Mouse (Mus musculus) limb, embryonic 15.5 days (tissue): ENCODE measurements at regions not wholly inside any gene's neighbourhood (a gene's known extent, or its start where the extent isn't known, plus 50 kb on each side); places are given as distances from the start of the nearest gene placed in this dataset.

ENCODE experiments used
- ATAC-seq: fragments of 200-750 bp; cut with Nextera tagmentation; 2 replicates; pipeline ENCODE4 v1.8.0; 2017; ENCODE audit warnings: low read depth, moderate TSS enrichment; ENCODE audit not compliant: insufficient number of reproducible peaks, low FRiP score, low TSS enrichment
- H3K27ac ChIP-seq: fragments of 300-500 bp; sonication (generic); 2 replicates; pipeline ENCODE4 v1.5.1; 2015; ENCODE audit warnings: moderate library complexity, mild to moderate bottlenecking, inconsistent platforms
- H3K27me3 ChIP-seq: fragments of 300-500 bp; sonication (generic); 2 replicates; pipeline ENCODE4 v1.6.1; 2015; ENCODE audit warnings: inconsistent platforms
- H3K36me3 ChIP-seq: fragments of 300-500 bp; sonication (generic); 2 replicates; pipeline ENCODE4 v1.6.1; 2015; ENCODE audit warnings: inconsistent platforms
- H3K4me1 ChIP-seq: fragments of 300-500 bp; sonication (generic); 2 replicates; pipeline ENCODE4 v1.6.1; 2015; ENCODE audit warnings: inconsistent platforms
- H3K4me2 ChIP-seq: fragments of 300-500 bp; sonication (generic); 2 replicates; pipeline ENCODE4 v1.6.1; 2015; ENCODE audit warnings: mild to moderate bottlenecking, inconsistent platforms
- H3K4me3 ChIP-seq: fragments of 300-500 bp; sonication (generic); 2 replicates; pipeline ENCODE4 v1.5.1; 2015; ENCODE audit warnings: mild to moderate bottlenecking, inconsistent platforms
- H3K9ac ChIP-seq: fragments of 300-500 bp; sonication (generic); 2 replicates; pipeline ENCODE4 v1.6.1; 2015; ENCODE audit warnings: inconsistent platforms
- H3K9me3 ChIP-seq: fragments of 300-500 bp; sonication (generic); 2 replicates; pipeline ENCODE4 v1.6.1; 2016; ENCODE audit warnings: inconsistent platforms
- WGBS: fragments of 180-500 bp; shearing (Covaris S2); methylation state at CpG from one replicate; pipeline ENCODE4 v1.1.7; 2015; 5-methylcytosine and 5-hydroxymethylcytosine counted together

DNA sequence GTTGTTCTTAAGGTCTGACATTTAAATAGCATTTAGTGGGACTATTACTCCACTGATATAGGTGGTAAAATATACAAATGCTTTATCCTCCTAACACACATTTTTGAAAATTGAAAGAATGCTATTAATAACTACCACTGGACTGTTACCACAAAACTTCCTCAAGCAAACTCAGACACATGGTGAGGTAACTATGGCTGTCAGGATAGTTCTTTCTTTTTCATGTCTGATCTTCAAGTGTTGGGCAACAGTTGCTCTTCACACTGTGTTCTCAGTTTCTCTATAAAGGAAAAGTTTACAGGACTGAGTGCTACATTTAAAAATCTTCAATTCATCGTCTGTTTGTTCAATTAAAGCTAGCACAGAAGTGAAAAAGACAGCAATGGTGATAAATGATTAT lies 326.0 kb downstream of the Arl4a start:
- Histone ChIP-seq H3K36me3 (no peaks in the 10 kb centered on the region), H3K4me2 (no peak overlapping the region), H3K4me1 (no peaks in the 10 kb centered on the region), H3K9ac (no peak overlapping the region), H3K27ac (no peak overlapping the region), H3K27me3 (no peaks in the 10 kb centered on the region), H3K9me3 (no peaks in the 10 kb centered on the region), H3K4me3 (no peak overlapping the region)
- WGBS = 80% methylated on average over 1 of the region's 1 CpGs
- no peak for ATAC-seq

- H3K9me3 ChIP-seq = no peaks in the 10 kb centered on the region
- peak overlapping the region; percentile 33; the same call in 1 of the 2 replicates for H3K27ac ChIP-seq
- no peak overlapping the region for H3K9ac ChIP-seq
- no peaks in the 10 kb centered on the region for H3K36me3 ChIP-seq
- no peak overlapping the region for H3K4me3 ChIP-seq
- no peaks in the 10 kb centered on the region for H3K4me1 ChIP-seq
- no peak for ATAC-seq
- WGBS = 39% methylated on average over 5 of the region's 5 CpGs
- no peak overlapping the region for H3K4me2 ChIP-seq
- no peaks in the 10 kb centered on the region for H3K27me3 ChIP-seq
These were observed 328.0 kb downstream of the Arl4a start for GRCm38 (mm10) chr12:39709850-39710249.

GRCm38 (mm10) chr12:39697182-39697581 lies 340.6 kb downstream of the Arl4a start:
- ATAC-seq = no peak
- no peak overlapping the region for H3K4me2 ChIP-seq
- no peaks in the 10 kb centered on the region for H3K9me3 ChIP-seq
- H3K36me3 ChIP-seq = no peaks in the 10 kb centered on the region
- H3K4me3 ChIP-seq = no peak overlapping the region
- WGBS = 34% methylated on average over 3 of the region's 3 CpGs
- no peak overlapping the region for H3K9ac ChIP-seq
- H3K27me3 ChIP-seq = no peaks in the 10 kb centered on the region
- no peak overlapping the region for H3K27ac ChIP-seq
- H3K4me1 ChIP-seq = no peaks in the 10 kb centered on the region

DNA sequence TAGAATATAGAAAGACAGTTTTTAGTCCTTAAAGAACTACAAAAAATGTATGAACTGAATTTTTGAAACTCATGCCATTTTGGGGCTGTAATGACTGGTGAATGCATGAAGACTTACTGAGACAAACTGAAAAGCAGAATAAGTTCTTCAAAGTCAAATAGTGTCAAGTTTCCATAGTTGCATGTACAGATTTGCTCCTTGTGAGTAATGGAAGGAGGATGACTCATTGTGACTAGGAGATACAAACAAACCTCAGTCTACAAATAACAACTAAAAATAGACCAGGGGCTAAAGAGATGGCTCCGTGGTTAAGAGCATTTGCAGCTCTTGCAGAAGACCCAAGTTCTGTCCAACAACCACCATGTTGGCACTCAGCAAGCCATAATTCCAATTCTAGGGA lies 342.5 kb downstream of the Arl4a start:
- no peak for ATAC-seq
- H3K9me3 ChIP-seq = no peaks in the 10 kb centered on the region
- H3K36me3 ChIP-seq = no peaks in the 10 kb centered on the region
- H3K27ac ChIP-seq = no peak overlapping the region
- H3K4me3 ChIP-seq = no peak overlapping the region
- H3K27me3 ChIP-seq = no peaks in the 10 kb centered on the region
- no peaks in the 10 kb centered on the region for H3K4me1 ChIP-seq
- H3K4me2 ChIP-seq = no peak overlapping the region
- no peak overlapping the region for H3K9ac ChIP-seq
- WGBS = 67% methylated on average over 1 of the region's 1 CpGs

- no peak overlapping the region for H3K9ac ChIP-seq
- no peak for ATAC-seq
- H3K27ac ChIP-seq = no peak overlapping the region
- no peak overlapping the region for H3K4me2 ChIP-seq
- H3K4me1 ChIP-seq = no peaks in the 10 kb centered on the region
- no peaks in the 10 kb centered on the region for H3K9me3 ChIP-seq
- H3K36me3 ChIP-seq = no peaks in the 10 kb centered on the region
- H3K4me3 ChIP-seq = no peak overlapping the region
- H3K27me3 ChIP-seq = no peaks in the 10 kb centered on the region
- WGBS = 81% methylated on average over 2 of the region's 2 CpGs
These were observed 345.8 kb downstream of the Arl4a start for GRCm38 (mm10) chr12:39692043-39692442.

- Histone ChIP-seq H3K27ac (no peak overlapping the region), H3K27me3 (no peaks in the 10 kb centered on the region), H3K36me3 (no peaks in the 10 kb centered on the region), H3K4me1 (no peaks in the 10 kb centered on the region), H3K9ac (no peak overlapping the region), H3K4me2 (no peak overlapping the region), H3K4me3 (no peak overlapping the region), H3K9me3 (no peaks in the 10 kb centered on the region)
- ATAC-seq = no peak
These were observed 352.4 kb downstream of the Arl4a start for GRCm38 (mm10) chr12:39685399-39685798.

DNA sequence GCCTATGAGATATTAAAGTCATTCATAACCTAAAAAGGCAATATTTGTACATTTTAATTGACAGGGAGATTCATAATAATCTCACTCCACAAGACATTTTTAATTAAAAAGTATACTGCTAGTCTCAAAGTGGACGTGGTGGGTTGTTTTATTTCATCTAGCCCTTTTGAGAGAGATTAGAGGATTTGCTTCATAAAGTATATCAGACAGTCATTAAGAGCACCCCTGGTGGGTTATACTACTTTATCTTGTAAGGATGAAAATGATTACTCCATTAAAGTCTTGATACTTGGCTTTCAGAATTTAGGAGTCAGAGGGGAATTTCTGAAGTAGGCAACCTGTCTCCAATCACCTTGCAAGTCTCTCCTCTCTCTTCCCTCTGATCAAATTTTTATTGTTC lies 355.7 kb downstream of the Arl4a start:
- Histone ChIP-seq H3K4me1 (no peaks in the 10 kb centered on the region), H3K36me3 (no peaks in the 10 kb centered on the region), H3K9me3 (no peaks in the 10 kb centered on the region), H3K27me3 (no peaks in the 10 kb centered on the region), H3K4me3 (no peak overlapping the region), H3K27ac (no peak overlapping the region), H3K9ac (no peak overlapping the region), H3K4me2 (no peak overlapping the region)
- no peak for ATAC-seq
- WGBS = 57% methylated on average over 1 of the region's 1 CpGs

DNA sequence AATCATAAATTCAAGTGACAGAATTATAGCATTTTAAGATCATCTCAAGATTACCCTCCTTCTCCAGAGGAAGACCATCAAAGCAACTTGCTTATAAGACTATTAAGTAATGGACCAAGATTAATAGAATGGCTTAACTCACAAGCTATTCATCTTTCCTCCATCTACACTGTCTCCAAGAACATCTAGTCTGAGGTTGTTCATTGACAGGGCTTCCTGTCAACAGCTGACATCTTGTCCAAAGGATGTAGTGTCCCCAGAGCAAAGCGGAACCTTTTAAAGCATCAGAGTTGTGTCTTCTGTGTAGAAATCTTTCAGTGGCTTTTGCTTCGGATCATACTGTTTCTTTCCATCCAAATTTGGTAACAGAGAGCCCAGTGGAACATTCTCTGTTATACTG lies 362.2 kb downstream of the Arl4a start:
- no peak overlapping the region for H3K4me2 ChIP-seq
- WGBS = 92% methylated on average over 2 of the region's 2 CpGs
- no peaks in the 10 kb centered on the region for H3K27me3 ChIP-seq
- H3K9me3 ChIP-seq = no peaks in the 10 kb centered on the region
- no peak overlapping the region for H3K27ac ChIP-seq
- H3K36me3 ChIP-seq = no peaks in the 10 kb centered on the region
- no peaks in the 10 kb centered on the region for H3K4me1 ChIP-seq
- no peak overlapping the region for H3K9ac ChIP-seq
- ATAC-seq = no peak
- no peak overlapping the region for H3K4me3 ChIP-seq

GRCm38 (mm10) chr12:39667701-39668100 lies 370.1 kb downstream of the Arl4a start:
- Histone ChIP-seq H3K9ac (no peak overlapping the region), H3K27me3 (no peaks in the 10 kb centered on the region), H3K9me3 (no peaks in the 10 kb centered on the region), H3K27ac (no peak overlapping the region), H3K4me2 (no peak overlapping the region), H3K36me3 (no peaks in the 10 kb centered on the region), H3K4me3 (no peak overlapping the region), H3K4me1 (no peaks in the 10 kb centered on the region)
- ATAC-seq = no peak
- WGBS = 82% methylated on average over 2 of the region's 2 CpGs

GRCm38 (mm10) chr12:39665448-39665847 lies 372.4 kb downstream of the Arl4a start:
- H3K9me3 ChIP-seq = no peaks in the 10 kb centered on the region
- WGBS = 18% methylated on average over 4 of the region's 4 CpGs
- H3K4me1 ChIP-seq = no peaks in the 10 kb centered on the region
- no peak overlapping the region for H3K4me2 ChIP-seq
- H3K27me3 ChIP-seq = no peaks in the 10 kb centered on the region
- no peak overlapping the region for H3K27ac ChIP-seq
- no peak for ATAC-seq
- H3K36me3 ChIP-seq = no peaks in the 10 kb centered on the region
- no peak overlapping the region for H3K4me3 ChIP-seq
- H3K9ac ChIP-seq = no peak overlapping the region

DNA sequence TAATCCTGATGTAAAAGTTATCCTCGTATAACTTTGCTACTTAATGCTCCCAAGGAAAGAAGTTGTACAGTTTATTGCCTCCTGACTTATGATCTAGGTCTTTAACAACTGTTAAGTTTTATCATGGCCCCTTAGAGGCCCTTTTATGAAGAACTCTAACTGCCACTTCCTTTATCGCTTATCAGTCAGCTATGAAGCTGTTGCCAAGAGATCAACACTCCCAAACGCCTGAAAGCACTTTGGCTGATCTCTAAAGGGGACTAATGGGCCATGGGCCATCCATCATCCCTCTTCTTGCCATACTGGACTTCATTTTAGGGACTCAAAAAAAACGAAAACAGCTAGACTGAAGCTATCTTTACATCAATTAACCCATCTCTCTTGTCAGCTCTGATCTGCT lies 377.4 kb downstream of the Arl4a start:
- H3K27ac ChIP-seq = no peak overlapping the region
- H3K4me1 ChIP-seq = no peaks in the 10 kb centered on the region
- no peak overlapping the region for H3K4me2 ChIP-seq
- H3K36me3 ChIP-seq = no peaks in the 10 kb centered on the region
- no peak overlapping the region for H3K4me3 ChIP-seq
- H3K27me3 ChIP-seq = no peaks in the 10 kb centered on the region
- WGBS = 23% methylated on average over 4 of the region's 4 CpGs
- ATAC-seq = no peak
- H3K9me3 ChIP-seq = no peaks in the 10 kb centered on the region
- no peak overlapping the region for H3K9ac ChIP-seq

DNA sequence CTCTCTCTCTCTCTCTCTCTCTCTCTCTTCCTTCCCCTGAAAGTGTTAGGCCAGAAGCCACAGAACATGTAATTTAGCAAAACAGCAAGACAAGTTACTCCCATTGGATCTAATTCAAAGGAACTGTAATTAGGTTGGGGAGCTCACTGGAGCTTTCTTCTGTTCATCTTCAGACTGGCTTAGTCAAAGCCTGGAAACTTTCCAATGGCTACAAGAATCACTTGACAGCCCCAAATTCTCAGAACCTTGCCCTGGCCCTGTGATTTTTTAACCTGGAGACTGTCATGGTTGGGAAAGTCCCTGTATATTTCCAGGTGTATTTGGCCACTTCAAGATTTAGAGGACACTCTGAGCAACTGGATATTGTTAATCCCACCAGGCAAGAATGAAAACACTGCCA lies 381.2 kb downstream of the Arl4a start:
- H3K9ac ChIP-seq = no peak overlapping the region
- no peak overlapping the region for H3K4me3 ChIP-seq
- H3K36me3 ChIP-seq = no peaks in the 10 kb centered on the region
- H3K27me3 ChIP-seq = no peaks in the 10 kb centered on the region
- no peaks in the 10 kb centered on the region for H3K4me1 ChIP-seq
- H3K9me3 ChIP-seq = no peaks in the 10 kb centered on the region
- no peak overlapping the region for H3K27ac ChIP-seq
- no peak for ATAC-seq
- no peak overlapping the region for H3K4me2 ChIP-seq

DNA sequence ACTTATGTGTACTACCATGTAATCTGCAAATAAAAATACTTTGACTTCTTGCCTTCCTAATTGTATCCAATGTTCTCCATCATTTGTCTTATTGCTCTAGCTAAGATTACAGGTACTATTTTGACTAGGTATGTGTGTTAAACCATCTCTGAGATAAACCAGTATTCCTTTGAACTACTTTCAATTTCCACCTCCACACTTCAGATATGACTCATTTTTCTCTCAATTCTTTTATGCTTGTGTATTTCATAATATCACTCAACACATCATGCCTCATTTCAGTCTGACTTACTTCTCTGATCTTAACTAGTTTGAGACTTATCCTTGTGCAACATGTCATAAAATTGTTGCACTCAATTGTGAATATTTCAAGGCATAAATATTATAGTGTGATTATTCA lies 388.9 kb downstream of the Arl4a start:
- Histone ChIP-seq H3K9ac (no peak overlapping the region), H3K36me3 (no peaks in the 10 kb centered on the region), H3K4me2 (no peak overlapping the region)

More for the DNA sequence above, 388.9 kb downstream of the Arl4a start:
- Histone ChIP-seq H3K4me3 (no peak overlapping the region), H3K27me3 (no peaks in the 10 kb centered on the region), H3K9me3 (no peaks in the 10 kb centered on the region), H3K27ac (no peak overlapping the region), H3K4me1 (no peaks in the 10 kb centered on the region)
- ATAC-seq = no peak
